Mouse (Mus musculus) layer of hippocampus, postnatal 25 days (tissue): ENCODE measurements around the gene 1810055G02Rik. TPM values are rescaled to one million over a fixed set of nuclear protein-coding genes. Genes with fewer than 3 reads are reported as not detected.

ENCODE experiments used
- DNase-seq, 2 experiments: peaks; one replicate each; pipeline ENCODE4 v3.0.0; 2022; ENCODE audit warnings: mixed read lengths in 2 of 2, low spot score in 1 of 2; ENCODE audit errors: extremely low spot score in 1 of 2
- total RNA-seq, 2 experiments: library from RNA; stranded (reverse); gene quantifications; 2 replicates each; pipeline ENCODE4 v1.2.3; 2021

Gene 1810055G02Rik
- total RNA-seq: 10 to 100 TPM; 28.3 to 28.6 TPM

GRCm38 (mm10) chr19:3708078-3709012 is at the start of gene 1810055G02Rik:
Gene 1810055G02Rik (plus strand): TSS chr19:3708293.
- DNase-seq: peak; percentile 98 to 99

GRCm38 (mm10) chr19:3665510-3665909 is 42.6 kb upstream of the 1810055G02Rik start:
- DNase-seq: no peak

- DNase-seq: no peak
Observed at GRCm38 (mm10) chr19:3666632-3667031, 41.5 kb upstream of the 1810055G02Rik start.

DNA sequence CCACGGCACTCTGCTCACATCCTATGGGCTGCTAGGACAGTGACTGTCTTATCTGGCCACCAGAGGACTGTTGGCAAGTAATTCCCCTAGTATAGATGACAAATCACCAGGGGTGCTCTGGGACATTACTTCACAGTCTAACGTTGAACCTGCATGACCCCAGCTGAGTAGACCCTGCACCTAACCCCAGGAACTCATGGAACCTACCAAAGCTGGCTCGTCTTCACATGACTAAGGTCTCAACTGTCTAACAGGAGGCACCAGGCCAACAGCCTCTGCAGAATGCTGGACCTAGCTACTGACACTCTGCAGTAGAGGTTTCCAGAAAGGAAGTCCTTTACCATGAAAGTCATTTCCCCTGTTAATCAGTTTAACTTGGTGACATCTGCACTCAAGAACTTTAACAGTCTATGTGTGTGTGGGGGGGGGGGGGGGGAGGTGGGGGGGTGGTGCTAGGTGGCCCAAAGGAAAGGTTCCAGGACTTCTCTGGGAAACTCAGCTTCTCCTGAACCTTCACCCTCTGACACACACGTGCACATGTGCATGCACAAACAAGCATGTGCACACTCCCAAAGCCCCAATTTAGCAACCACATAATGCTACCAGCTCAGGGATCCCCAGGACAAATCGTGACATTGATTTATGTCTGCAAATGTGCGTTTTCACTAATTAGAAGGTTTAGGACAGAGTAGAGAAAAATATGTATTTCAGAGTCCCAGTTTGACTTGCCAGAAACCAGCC is 40.8 kb upstream of the 1810055G02Rik start:
- DNase-seq: no peak

- DNase-seq: no peak
Observed at GRCm38 (mm10) chr19:3667979-3668378, 40.1 kb upstream of the 1810055G02Rik start.

GRCm38 (mm10) chr19:3668551-3668950 is 39.5 kb upstream of the 1810055G02Rik start:
- DNase-seq: no peak

DNA sequence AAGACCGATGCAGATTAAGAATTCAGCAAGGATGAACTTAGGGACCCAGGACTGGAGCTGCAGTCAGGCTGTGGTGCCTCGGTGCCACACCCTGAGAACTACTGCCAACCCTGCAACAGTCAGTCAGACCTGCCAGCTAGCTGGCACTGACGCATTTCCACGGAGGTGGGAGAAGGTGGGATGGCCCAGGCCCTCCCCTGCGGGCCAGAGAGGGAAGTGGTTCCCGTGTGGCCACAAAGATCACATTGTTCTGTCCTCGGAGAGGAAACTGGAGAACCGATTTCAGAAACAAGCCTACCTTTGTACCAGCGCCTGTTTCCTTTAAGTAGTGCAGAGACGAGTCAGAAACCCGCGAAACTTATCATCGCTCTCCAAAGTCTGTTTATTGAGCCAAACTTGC is 39.0 kb upstream of the 1810055G02Rik start:
- no peak for DNase-seq

DNA sequence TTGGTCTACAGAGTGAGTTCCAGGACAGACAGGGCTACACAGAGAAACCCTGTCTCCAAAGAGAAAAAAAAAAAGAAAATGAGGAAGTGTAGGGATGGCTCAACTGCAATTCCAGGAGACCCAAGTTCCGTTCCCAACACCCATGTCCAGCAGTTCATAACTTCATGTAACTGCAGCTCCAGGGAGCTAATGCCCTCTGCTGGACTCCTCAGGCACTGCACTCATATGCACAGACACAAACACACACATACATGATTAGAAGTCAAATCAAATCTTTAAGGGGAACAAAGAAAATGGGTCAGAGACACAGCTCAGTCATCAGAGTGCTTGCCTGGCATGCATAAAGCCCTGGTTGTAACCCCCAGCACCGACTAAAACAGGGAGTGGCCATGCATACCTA is 34.9 kb upstream of the 1810055G02Rik start:
- DNase-seq: no peak

DNA sequence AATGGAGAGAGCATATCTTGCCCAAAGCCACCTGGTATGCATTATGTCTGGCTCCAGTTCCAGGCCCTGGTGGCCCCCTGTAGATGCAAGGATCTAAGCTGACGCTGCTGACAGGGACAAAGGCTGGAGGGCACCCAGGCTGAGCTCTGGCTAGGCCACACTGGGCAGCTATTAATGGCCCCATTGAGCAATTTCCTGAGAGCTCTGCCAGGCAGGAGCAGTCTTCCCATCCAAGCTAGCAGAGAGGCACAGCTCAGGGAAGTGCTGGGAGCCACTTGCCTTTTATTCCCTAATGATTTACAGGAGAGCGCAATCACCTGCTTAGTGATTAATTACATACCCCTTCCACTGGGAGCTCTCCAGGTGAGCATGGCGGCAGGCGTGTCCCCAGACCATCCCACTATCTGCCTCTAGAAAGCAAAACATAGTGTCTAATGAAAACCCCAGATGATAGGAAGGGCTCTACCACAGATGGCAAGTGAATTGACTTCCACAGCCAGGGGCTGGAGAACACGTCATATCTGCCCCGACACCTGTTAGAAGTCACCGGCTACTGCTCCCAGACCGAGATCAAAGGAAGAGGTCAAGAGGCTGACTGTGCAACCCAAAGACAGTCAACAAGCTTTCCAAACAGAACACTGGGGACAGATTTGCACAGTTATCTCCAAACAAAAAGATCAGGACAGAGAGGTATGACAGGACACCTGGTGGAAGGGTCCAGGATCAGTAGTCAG is 33.8 kb upstream of the 1810055G02Rik start:
- DNase-seq: no peak

DNA sequence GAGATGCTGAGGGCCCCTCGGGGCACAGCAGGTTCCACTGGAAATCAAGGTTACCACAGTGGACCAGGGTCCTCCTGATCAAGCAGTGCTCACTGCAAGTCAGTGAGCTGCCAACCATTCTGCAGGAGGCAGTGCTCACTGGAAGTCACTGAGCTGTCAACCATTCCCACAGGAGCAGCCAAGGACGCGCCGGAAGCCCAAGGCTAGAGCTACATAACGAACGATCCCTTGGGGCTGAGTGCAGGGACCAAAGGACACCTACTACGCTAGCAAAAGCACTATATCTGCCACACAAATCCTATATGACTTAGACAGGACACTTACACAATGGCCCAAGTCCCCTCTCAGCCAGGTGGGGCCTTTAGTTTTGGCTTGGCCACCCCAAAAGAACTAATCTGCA is 27.4 kb upstream of the 1810055G02Rik start:
- no peak for DNase-seq

- DNase-seq: peak in 1 of 2 experiments; percentile 47
Observed at GRCm38 (mm10) chr19:3681310-3681934, 26.7 kb upstream of the 1810055G02Rik start.

DNA sequence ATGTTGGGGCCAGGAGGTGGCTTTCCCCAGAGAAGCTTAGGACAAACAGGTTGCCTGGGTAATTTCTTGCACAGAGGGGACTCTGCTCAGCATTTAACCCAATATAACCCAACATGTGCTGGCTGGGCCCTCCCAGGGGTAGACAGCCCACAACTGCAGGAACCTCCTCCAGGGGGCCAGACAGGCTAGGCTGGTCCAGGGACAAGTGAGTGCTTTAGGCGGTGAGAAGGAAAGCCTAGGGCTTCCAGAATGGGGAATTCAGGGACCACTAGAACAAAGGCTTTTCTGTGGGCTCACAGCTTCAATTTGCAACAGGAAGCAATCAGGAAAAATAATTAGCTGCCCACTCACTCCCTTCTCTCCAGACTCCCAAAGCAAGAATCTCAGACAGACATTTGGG is 23.7 kb upstream of the 1810055G02Rik start:
- DNase-seq: no peak

DNA sequence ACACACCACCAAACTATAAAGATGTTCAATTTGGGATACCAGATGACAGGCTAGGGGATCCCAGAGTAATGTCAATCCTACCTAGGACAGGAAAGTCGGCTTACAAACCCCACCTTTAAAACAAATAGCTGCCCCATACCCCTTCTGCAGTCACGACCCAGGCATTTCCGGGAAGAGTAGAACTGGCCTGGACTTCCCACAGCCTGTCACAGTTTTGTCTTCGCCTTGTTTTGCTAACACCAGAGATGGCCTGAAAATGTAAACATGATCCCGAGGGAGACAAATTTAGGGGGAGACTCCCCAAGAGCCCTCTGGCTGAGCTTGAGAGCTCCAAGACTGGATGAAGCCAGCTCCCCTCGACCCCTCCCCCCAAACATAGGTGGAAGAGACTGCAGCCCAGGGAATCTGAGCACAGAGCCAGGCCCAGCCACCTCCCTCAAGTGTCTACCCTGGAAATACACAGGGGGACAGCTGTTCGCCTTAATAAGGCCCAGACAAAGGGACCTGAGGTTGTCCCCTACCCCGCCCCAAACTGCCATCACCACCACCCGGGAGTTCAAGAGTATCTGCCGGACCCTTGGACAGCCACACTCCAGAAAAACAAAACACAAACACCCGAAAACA is 23.0 kb upstream of the 1810055G02Rik start:
- DNase-seq: no peak

DNA sequence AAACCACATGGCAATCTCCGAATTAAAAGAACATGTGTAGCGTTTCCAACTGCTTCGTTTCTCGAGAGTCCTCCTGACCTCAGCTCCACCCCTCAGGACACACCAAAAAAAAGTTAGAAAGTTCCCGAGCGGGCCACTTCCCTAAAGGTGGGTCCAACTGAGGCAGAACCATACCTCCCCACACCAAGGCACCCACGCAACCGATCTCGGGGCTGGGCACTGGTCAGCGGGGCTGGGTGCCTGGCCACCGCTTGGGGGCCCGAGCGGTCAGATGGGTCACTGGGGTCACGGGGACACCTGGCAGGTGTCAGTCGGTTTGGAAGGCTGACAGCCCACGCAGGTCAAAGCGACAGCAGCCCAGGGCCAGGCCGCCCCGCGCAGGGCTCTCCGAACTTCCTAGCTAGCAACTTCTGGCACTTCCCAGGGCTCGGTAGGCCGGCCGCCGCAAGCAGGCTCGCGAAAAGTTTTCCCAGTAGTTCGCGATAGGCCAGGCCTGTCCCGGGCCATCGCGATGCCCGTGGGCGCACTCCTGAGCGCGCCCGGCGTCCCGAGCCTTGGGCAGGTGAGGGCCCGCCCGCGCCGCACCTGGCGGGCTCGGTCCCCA is 22.4 kb upstream of the 1810055G02Rik start:
- no peak for DNase-seq

- no peak for DNase-seq
Observed at GRCm38 (mm10) chr19:3686215-3686894, 21.7 kb upstream of the 1810055G02Rik start, which contains the start of gene Lrp5. Gene Lrp5 (minus strand): TSS chr19:3686564.

DNA sequence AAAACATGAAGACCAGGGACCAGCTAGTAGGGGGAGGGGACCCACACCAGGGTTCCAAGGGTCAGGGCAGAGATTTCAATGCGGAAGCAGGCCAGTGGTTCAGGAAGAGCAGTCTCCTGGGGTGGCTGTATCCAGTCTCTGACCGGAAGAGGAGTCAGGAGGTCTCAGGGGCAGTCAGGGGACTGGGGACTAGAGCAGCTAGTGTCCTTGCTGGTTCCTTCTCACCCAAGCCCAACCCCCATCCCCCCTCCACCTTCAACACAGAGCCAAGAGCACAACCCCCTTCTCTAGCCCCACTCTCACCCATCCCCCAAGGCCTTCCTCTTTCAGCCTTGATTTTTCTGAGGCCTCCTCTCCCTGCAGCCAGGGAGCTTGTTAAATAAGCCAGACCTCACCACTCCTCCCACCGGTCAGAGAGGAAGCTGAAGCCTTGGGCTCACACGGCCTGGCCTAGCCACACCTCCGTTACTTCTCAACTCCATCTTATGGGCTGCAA is 20.4 kb upstream of the 1810055G02Rik start:
- no peak for DNase-seq

- no peak for DNase-seq
Observed at GRCm38 (mm10) chr19:3691337-3691736, 16.8 kb upstream of the 1810055G02Rik start.

DNA sequence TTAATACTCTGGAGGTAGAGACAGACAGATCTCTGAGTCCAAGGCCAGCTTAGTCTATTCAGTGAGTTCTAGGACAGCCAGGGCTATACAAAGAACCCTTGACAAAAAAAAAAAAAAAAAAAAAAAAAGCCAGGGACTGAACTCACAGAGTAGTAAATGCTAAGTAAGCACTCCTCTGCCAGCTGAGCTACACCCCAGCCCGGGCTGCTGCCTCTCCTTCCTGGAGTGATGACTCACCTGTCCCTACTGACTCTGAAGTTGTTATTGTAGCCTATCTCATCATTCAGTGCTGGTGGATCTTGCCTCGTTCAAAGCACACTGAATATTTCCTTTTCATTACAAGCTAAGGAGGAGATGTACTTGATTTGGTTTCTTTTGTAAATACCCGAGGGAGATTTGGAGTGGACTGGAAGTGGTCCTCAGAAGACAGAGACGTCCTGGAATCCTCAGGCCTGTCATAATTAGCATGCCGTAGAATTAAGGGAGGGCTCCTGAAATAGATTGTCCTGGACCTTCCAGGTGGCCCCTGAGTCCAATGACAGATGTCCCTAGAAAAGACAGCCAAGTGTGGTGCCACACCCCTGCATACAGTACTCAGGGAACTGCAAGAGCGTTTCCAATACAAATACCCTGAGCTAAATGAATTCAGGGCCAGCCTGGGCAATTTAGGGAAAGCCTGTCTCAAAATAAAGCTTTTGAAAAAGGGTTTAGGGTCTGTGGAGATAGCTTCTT is 15.5 kb upstream of the 1810055G02Rik start:
- no peak for DNase-seq
